Mouse (Mus musculus) embryonic facial prominence, embryonic 11.5 days (tissue): Measurements from ENCODE around the gene Tas2r119. TPM values are rescaled to one million over a fixed set of nuclear protein-coding genes. Genes with fewer than 3 reads are reported as not detected.

ENCODE experiments used
- ATAC-seq: fragments of 200-750 bp; cut with Nextera tagmentation; replicated peaks from 2 replicates; pipeline ENCODE4 v1.8.0; 2017; ENCODE audit warnings: low read depth; ENCODE audit not compliant: insufficient number of reproducible peaks, low FRiP score, low TSS enrichment
- DNase-seq: peaks from one replicate; pipeline ENCODE4 v3.0.0-alpha.2; 2015; ENCODE audit warnings: low spot score
- H3K27ac ChIP-seq: fragments of 300-500 bp; sonication (generic); replicated peaks from 2 replicates; pipeline ENCODE4 v1.5.1; 2014; ENCODE audit warnings: mild to moderate bottlenecking, low read depth, low read length, control low read depth
- H3K27me3 ChIP-seq: fragments of 300-500 bp; sonication (generic); 2 replicates; pipeline ENCODE4 v1.6.1; 2014; ENCODE audit warnings: mild to moderate bottlenecking, low read length, moderate library complexity, mixed read lengths; ENCODE audit not compliant: control insufficient read depth, insufficient read depth
- H3K36me3 ChIP-seq: fragments of 300-500 bp; sonication (generic); replicated peaks from 2 replicates; pipeline ENCODE4 v1.6.1; 2014; ENCODE audit warnings: low read depth, mild to moderate bottlenecking, low read length, moderate library complexity, mixed read lengths; ENCODE audit not compliant: control insufficient read depth, insufficient read depth
- H3K4me1 ChIP-seq: fragments of 300-500 bp; sonication (generic); 2 replicates; pipeline ENCODE4 v1.6.1; 2014; ENCODE audit warnings: low read length, mixed read lengths; ENCODE audit not compliant: control insufficient read depth, insufficient read depth
- H3K4me2 ChIP-seq: fragments of 300-500 bp; sonication (generic); 2 replicates; pipeline ENCODE4 v1.6.1; 2014; ENCODE audit warnings: low read depth, mild to moderate bottlenecking, control low read depth, low read length, moderate library complexity
- H3K4me3 ChIP-seq: fragments of 300-500 bp; sonication (generic); 2 replicates; pipeline ENCODE4 v1.5.1; 2014; ENCODE audit warnings: low read depth, low read length, control low read depth
- H3K9ac ChIP-seq: fragments of 300-500 bp; sonication (generic); replicated peaks from 2 replicates; pipeline ENCODE4 v1.6.1; 2014; ENCODE audit warnings: mild to moderate bottlenecking, control low read depth, low read length
- H3K9me3 ChIP-seq: fragments of 300-500 bp; sonication (generic); replicated peaks from 2 replicates; pipeline ENCODE4 v1.6.1; 2016; ENCODE audit warnings: mild to moderate bottlenecking, low read length, inconsistent platforms, mixed read lengths; ENCODE audit not compliant: control insufficient read depth
- WGBS: fragments of 180-500 bp; shearing (Covaris S2); extraction: QIAGEN DNeasy Blood & Tissue Kit; methylation state at CpG from one replicate; pipeline ENCODE4 v1.1.7; 2014; 5-methylcytosine and 5-hydroxymethylcytosine counted together
- polyA plus RNA-seq: library from polyadenylated mRNA; unstranded; fragments of >200 nt; fragmentation: Nextera tagmentation; extraction: Ambion mirVana; gene quantifications from 2 replicates; pipeline ENCODE4 v1.2.1, GENCODE M21; 2014

Gene Tas2r119
- polyA plus RNA-seq, 1 experiment from 2014 or later = not detected

GRCm38 (mm10) chr15:32226381-32226780 is 49.3 kb downstream of the Tas2r119 start:
- no peak overlapping the region for H3K27ac ChIP-seq
- H3K9me3 ChIP-seq = no peaks in the 10 kb centered on the region
- H3K36me3 ChIP-seq = no peaks in the 10 kb centered on the region

GRCm38 (mm10) chr15:32226888-32227395 is 49.9 kb downstream of the Tas2r119 start:
- Histone ChIP-seq H3K4me1 (no peaks in the 10 kb centered on the region), H3K4me3 (no peak overlapping the region), H3K27me3 (no peaks in the 10 kb centered on the region), H3K27ac (no peak overlapping the region), H3K36me3 (no peaks in the 10 kb centered on the region), H3K9ac (no peak overlapping the region), H3K9me3 (no peaks in the 10 kb centered on the region), H3K4me2 (no peak overlapping the region)
- no peak for ATAC-seq
- DNase-seq = no peak
- 90% methylated on average over 7 of the region's 7 CpGs for WGBS

More at GRCm38 (mm10) chr15:32226381-32226780, 49.3 kb downstream of the Tas2r119 start:
- no peaks in the 10 kb centered on the region for H3K4me1 ChIP-seq
- H3K4me3 ChIP-seq = no peak overlapping the region
- no peak for DNase-seq
- H3K27me3 ChIP-seq = no peaks in the 10 kb centered on the region
- no peak overlapping the region for H3K4me2 ChIP-seq
- WGBS = 85% methylated on average over 6 of the region's 6 CpGs
- no peak for ATAC-seq
- no peak overlapping the region for H3K9ac ChIP-seq

Other genes with a start within 250 kb of the Tas2r119 start
- 19.3 and 20.2 TPM in 2 replicates for gene Sema5a, start 67.5 kb downstream of the Tas2r119 start, polyA plus RNA-seq